Mouse (Mus musculus) lung, adult 2 months (tissue): Measurements from ENCODE around the gene Grip1. TPM values are rescaled to one million over a fixed set of nuclear protein-coding genes. Genes with fewer than 3 reads are reported as not detected.
A peak's percentile ranks its signal among the peaks of the same experiment; 100 is the strongest.

Source experiments
- DNase-seq: peaks from one replicate; pipeline ENCODE4 v3.0.0; 2022
- H3K4me1 ChIP-seq: fragments of 200-500 bp; 2 replicates; pipeline ENCODE4 v1.6.1; 2011; ENCODE audit warnings: low read length; ENCODE audit not compliant: control insufficient read depth, insufficient read depth
- H3K4me3 ChIP-seq: fragments of 200-500 bp; replicated peaks from 2 replicates; pipeline ENCODE3; 2011; ENCODE audit warnings: low read depth, mild to moderate bottlenecking, control low read depth, low read length; ENCODE audit errors: extremely low read depth
- CTCF ChIP-seq: fragments of 200-500 bp; IDR thresholded peaks from 2 replicates; pipeline ENCODE4 v1.5.1; 2011; ENCODE audit warnings: mild to moderate bottlenecking, low read length, control low read depth; ENCODE audit not compliant: insufficient read depth
- POLR2A ChIP-seq: fragments of 200-500 bp; IDR thresholded peaks from 2 replicates; pipeline ENCODE4 v1.6.1; 2011; ENCODE audit warnings: low read depth, mild to moderate bottlenecking, control low read depth, low read length, borderline replicate concordance; ENCODE audit errors: extremely low read depth
- WGBS: fragments of 180-500 bp; shearing (Covaris S2); methylation state at CpG from one replicate; pipeline ENCODE4 v1.1.7; 2018; 5-methylcytosine and 5-hydroxymethylcytosine counted together
- polyA plus RNA-seq: library from polyadenylated mRNA; depleted of rRNA; stranded (reverse); fragments of >200 nt; gene quantifications from 2 replicates; pipeline ENCODE4 v1.2.3, GENCODE M21; 2012

Gene Grip1
- polyA plus RNA-seq, 1 experiment: 1.3 TPM

DNA sequence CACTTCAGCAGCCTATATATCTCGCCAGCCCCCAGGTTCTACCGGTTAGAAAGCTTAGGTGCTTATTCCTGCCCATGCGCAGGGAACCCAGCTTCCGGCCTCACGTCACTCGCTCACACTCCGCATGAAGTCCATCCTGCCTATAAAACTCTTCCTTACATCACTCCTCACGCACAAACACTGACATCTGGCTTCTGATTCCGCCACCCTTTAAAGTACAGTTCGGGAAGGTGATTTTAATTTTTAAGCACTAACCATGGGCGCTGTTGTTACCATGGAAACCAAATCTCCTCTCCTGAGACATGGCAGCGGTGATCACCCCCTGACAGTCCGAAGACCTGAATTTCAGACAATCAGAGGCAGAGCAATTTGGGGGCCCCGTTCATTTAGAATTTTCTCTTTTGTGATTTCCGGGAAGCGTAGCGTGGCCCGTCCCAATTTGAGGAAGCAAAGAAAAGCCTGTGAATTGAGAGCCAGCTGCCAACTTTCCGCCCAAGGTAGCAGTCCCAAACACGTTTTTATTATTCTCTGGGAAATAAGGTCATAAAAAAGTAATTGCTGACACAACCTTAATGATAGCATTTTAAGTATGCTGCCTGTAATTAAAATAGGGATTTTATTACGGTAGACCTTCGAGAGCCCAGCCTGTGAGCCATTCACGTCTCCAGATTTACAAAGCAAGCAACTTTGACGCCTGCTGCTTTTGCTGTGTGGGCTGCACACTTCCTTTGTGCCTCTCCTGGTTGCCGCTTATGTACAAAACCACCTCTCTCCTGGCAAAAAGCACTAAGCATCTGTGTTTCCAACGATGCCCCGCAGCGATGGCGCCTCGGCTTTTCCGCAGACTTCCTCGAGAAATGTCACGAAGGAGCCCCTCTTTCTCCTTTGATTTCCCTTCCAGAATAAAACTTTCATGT is 308.1 kb downstream of the Grip1 start:
- no peak for DNase-seq

DNA sequence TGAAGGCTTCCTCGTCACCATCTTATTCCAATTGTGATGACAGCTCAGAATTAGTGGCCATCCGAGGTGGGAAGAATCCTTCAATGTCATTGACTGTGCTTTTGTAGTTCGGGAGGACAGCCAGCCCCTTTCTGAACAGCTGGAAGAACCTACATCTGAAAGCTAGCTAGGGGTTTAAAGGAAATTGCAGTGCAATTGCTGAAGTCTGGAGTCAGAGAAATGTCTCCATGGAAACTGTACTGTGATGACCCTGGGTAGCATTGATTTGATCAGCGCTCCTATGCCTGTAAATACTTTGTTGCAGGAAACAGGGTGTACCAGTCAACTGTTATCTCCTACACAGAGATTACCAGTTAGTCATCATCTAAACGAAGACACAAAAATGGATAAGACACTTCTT is 325.2 kb downstream of the Grip1 start:
- WGBS: 59% methylated on average over 5 of the region's 5 CpGs
- TF ChIP-seq POLR2A: no peak
- TF ChIP-seq CTCF: no peak
- Histone ChIP-seq H3K4me1 (no peaks in the 10 kb centered on the region), H3K4me3 (no peak overlapping the region)
- no peak for DNase-seq

More for the DNA sequence above, 308.1 kb downstream of the Grip1 start:
- 92% methylated on average over 33 of the region's 33 CpGs for WGBS
- TF ChIP-seq POLR2A (no peak), CTCF (no peak)
- Histone ChIP-seq H3K4me3 (no peak overlapping the region), H3K4me1 (no peaks in the 10 kb centered on the region)

DNA sequence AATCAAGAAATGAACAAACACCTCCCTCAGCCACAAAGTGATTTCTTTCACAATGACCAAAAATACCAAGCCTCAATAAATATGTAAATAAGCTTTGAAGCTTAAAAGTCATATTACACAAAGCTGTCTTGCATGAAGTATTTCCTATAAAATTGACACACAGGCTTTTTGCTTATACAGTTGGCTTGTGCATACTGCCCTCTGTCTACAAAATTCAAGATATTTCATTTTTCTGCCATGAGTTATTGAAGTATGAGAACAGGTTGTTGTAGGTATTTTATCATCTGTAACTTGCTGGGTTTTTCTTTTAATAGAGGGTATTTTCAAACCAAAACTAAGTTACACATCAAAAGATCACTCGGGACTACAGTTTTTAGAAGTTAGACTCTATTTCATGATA is 326.0 kb downstream of the Grip1 start:
- WGBS: 77% methylated on average over 1 of the region's 1 CpGs
- Histone ChIP-seq H3K4me1 (no peaks in the 10 kb centered on the region), H3K4me3 (no peak overlapping the region)
- no peak for DNase-seq
- TF ChIP-seq POLR2A (no peak), CTCF (no peak)

DNA sequence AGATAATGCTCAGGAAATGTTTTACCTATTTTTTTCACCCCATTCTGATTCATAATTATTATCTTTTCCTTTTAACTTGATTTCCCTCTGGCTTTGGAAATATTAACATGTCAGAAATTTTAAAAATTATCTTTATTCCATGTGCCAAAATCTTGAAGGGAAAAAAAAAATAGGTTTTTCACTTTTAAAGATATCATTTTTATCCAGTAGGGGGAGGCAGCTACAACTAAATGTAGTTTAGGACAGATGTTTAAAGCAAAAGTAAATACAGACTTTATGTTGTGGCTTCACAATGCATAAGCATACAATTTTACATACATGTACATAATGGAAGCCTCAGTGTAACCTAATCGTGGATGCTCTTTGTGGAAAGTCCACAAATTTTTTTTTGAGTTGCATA is 336.9 kb downstream of the Grip1 start:
- no peaks in the 10 kb centered on the region for H3K4me1 ChIP-seq
- WGBS: 66% methylated on average over 1 of the region's 1 CpGs
- no peak overlapping the region for H3K4me3 ChIP-seq
- no peak for DNase-seq
- TF ChIP-seq CTCF (no peak), POLR2A (no peak)

DNA sequence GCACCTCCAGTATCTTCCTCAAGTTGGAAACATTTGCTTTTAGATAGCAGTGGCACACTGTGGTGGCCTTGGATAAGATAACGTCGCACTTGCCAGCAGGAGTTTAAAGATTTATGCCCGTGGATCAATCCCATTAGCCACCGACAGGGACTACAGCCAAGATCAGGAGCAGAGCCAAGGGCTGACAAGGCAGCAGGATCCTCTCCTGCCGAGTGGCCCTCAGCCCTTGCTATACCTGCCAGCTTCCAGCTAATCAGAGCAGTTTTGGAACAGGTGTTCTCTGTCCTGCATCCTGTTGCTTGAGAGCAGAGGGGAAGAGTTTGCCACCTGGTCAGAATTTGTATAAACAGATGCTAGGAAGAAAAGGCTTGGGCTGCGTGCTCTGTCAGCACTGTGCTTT is 348.8 kb downstream of the Grip1 start:
- Histone ChIP-seq H3K4me3 (no peak overlapping the region), H3K4me1 (no peaks in the 10 kb centered on the region)
- WGBS: 34% methylated on average over 6 of the region's 6 CpGs
- TF ChIP-seq CTCF: no peak
- no peak for TF ChIP-seq POLR2A
- DNase-seq: no peak

DNA sequence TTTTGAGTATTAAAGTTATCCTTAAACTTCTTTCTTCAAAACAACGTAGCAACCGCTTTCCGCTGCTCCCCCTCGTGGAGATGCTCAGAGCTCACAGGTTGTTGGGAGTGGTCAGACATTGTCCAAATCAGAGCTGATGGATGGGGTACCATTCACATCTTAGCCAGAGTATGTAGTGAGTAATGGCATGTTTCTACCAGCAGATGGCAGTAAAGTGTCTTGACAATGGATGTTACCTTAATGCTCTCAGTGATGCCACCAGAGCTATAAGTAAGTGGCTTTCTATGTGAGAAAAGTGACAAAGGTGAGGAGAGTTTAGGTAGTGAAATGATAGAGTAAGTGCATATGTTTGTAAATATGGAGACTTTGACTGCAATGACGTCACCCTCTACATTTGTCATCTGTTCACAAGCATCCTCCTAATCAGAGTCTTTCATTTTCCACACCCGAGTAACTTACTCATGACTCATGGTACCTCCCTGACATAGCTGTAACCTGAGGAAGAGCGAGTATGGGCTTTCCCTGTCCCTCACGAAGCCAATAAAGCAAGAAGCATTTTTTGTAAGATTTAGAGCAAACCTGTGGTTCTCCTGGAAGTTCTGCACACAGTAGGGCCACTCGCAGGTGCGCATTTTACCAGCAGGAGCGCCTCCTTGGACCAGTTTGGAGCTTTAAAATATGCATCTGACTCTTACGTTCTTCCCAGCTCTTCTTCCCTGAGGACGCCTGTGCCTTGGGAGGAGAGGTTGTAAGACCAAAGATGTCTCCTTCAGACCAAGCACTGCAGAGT is 350.2 kb downstream of the Grip1 start:
- WGBS: 53% methylated on average over 13 of the region's 13 CpGs
- no peak overlapping the region for H3K4me3 ChIP-seq
- no peak for DNase-seq
- TF ChIP-seq POLR2A (no peak), CTCF (peak; percentile 20; the same call in 1 of the 2 replicates)
- H3K4me1 ChIP-seq: no peaks in the 10 kb centered on the region

DNA sequence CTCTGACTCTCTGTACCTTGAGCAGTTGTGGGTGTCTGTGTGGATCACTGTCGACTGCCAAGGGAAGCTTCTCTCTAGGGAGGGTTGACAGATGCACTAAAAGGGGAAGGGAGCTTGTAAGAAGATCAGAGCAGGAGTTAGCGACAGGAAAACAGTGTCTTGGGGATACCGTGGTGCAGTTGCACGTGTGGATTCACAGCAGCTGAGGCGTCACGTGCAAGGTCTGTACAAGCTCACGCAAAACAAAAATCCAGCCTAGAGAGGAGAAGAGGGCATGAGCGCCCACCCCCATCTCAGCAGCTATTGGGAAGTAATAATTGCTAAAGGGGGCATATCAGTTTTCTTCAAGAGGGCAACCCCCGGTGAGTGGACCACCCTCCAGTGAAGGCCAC is 350.8 kb downstream of the Grip1 start:
- H3K4me1 ChIP-seq: no peaks in the 10 kb centered on the region
- H3K4me3 ChIP-seq: no peak overlapping the region
- TF ChIP-seq CTCF: no peak
- no peak for DNase-seq
- WGBS: 81% methylated on average over 9 of the region's 9 CpGs

DNA sequence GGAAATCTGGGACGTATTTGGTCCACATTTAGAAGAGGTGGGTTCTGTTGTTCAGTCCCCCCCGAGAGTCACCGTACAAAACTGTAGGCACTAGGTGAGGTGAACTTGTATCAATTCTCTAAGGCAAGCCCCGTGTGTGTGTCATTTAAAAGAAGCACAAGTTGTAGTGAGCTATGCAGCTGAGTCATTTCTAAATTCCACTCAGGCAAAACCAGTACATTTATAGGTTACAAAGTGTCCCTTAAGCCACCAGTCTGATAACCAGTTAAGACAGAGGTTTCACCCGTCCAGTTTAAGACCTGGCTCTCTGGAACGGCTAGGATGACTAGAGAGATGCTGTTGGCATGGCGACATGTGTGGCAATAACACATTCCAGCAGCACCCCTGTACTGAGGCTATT is 351.5 kb downstream of the Grip1 start:
- H3K4me3 ChIP-seq: no peak overlapping the region
- no peaks in the 10 kb centered on the region for H3K4me1 ChIP-seq
- 74% methylated on average over 7 of the region's 7 CpGs for WGBS
- DNase-seq: no peak
- TF ChIP-seq CTCF (no peak), POLR2A (no peak)

DNA sequence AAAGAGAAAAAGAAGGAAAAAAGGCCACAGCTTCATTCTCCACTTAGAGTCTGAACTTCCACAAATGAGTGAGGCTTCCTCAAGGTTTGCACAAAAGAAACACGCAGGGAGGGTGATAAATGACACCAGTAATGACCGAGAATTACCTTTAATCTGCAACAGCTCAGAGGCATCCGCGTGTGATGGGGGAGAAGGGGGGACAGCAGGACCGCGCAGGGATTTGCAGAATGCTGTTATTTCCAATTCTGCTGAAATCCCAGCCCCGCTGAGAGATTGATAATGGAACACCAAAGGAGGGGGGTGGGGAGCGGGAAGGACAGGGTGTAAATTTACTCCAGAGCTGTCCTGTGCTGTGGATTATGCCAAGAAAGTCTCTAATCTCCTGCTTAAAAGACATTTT is 352.5 kb downstream of the Grip1 start:
- no peak overlapping the region for H3K4me3 ChIP-seq
- no peaks in the 10 kb centered on the region for H3K4me1 ChIP-seq
- TF ChIP-seq POLR2A: no peak
- TF ChIP-seq CTCF: no peak
- 60% methylated on average over 8 of the region's 8 CpGs for WGBS
- no peak for DNase-seq

DNA sequence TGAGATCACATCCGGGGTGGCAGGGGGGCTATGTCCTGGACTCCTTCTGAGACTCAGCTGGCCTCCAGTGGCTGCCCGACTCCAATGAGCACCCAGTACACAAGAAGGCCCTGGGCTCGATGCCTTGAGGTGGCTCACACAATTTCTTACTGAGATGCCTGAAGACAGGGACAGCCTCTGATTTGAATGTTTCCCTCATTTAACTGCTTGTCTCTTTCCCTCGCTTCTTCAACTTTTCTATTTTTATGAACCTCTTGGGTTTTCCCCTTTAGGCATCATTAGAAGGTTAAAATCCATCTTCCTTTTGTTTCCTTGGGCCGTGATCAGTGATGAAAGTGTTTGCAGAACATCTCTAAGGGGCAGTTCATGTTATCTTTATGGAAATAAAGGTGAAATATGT is 354.8 kb downstream of the Grip1 start:
- DNase-seq: no peak
- Histone ChIP-seq H3K4me3 (no peak overlapping the region), H3K4me1 (no peaks in the 10 kb centered on the region)
- TF ChIP-seq POLR2A (no peak), CTCF (no peak)
- 87% methylated on average over 5 of the region's 5 CpGs for WGBS
